Mouse (Mus musculus): Measurements from ENCODE around the gene Tbxa2r. TPM values are rescaled to one million over a fixed set of nuclear protein-coding genes. Genes with fewer than 3 reads are reported as not detected.
A peak's percentile ranks its signal among the peaks of the same experiment; 100 is the strongest.

Gene Tbxa2r
- total RNA-seq, 2 experiments from 2014 or later = 4.8 to 5.7 TPM

GRCm38 (mm10) chr10:81318589-81319329 is 9.8 kb upstream of the Tbxa2r start:
- no peak for DNase-seq (ENCODE audit: low spot score)
- intact Hi-C loops (cut with DNase I) = no loop called here

- intact Hi-C loops (cut with DNase I) = no loop called here
- DNase-seq (ENCODE audit: low spot score) = no peak
Observed at GRCm38 (mm10) chr10:81319330-81319699, 9.2 kb upstream of the Tbxa2r start.

GRCm38 (mm10) chr10:81319741-81320549 is 8.6 kb upstream of the Tbxa2r start:
- DNase-seq (ENCODE audit: low spot score) = no peak
- intact Hi-C loops (cut with DNase I) = loop anchor here (2.0 kb wide), 1 partner anchor 27 kb away; the partner anchor contains the start of gene Pip5k1c

- intact Hi-C loops (cut with DNase I) = loop anchor here (2.0 kb wide), 1 partner anchor 28 kb away; the partner anchor contains the start of gene Pip5k1c
- DNase-seq (ENCODE audit: low spot score) = peak; percentile 100
Observed at GRCm38 (mm10) chr10:81320550-81321347, 7.8 kb upstream of the Tbxa2r start, which contains the start of gene Cactin. Gene Cactin, plus strand, starts transcription at chr10:81321103.

GRCm38 (mm10) chr10:81321436-81321835 is 7.1 kb upstream of the Tbxa2r start:
- DNase-seq (ENCODE audit: low spot score) = no peak
- intact Hi-C loops (cut with DNase I) = loop anchor here (2.0 kb wide), 1 partner anchor 29 kb away; the partner anchor contains the start of gene Pip5k1c

- DNase-seq (ENCODE audit: low spot score) = no peak
- intact Hi-C loops (cut with DNase I) = loop anchor here (2.0 kb wide), 1 partner anchor 20 kb away; the partner anchor contains the start of gene Gipc3
Observed at GRCm38 (mm10) chr10:81322444-81322843, 6.1 kb upstream of the Tbxa2r start.

- intact Hi-C loops (cut with DNase I) = loop anchor here (2.0 kb wide), 1 partner anchor 20 kb away; the partner anchor contains the start of gene Gipc3
Observed at GRCm38 (mm10) chr10:81323141-81323775, 5.3 kb upstream of the Tbxa2r start.

GRCm38 (mm10) chr10:81323791-81324530 is 4.6 kb upstream of the Tbxa2r start:
- intact Hi-C loops (cut with DNase I) = loop anchor here (2.0 kb wide), 1 partner anchor 19 kb away; the partner anchor contains the start of gene Gipc3

More at GRCm38 (mm10) chr10:81323141-81323775, 5.3 kb upstream of the Tbxa2r start:
- DNase-seq (ENCODE audit: low spot score) = no peak

GRCm38 (mm10) chr10:81325176-81325575 is 3.4 kb upstream of the Tbxa2r start:
- intact Hi-C loops (cut with DNase I) = no loop called here
- no peak for DNase-seq (ENCODE audit: low spot score)

More at GRCm38 (mm10) chr10:81323791-81324530, 4.6 kb upstream of the Tbxa2r start:
- no peak for DNase-seq (ENCODE audit: low spot score)

- intact Hi-C loops (cut with DNase I) = no loop called here
Observed at GRCm38 (mm10) chr10:81325781-81326180, 2.8 kb upstream of the Tbxa2r start.

GRCm38 (mm10) chr10:81326858-81327257 is 1.7 kb upstream of the Tbxa2r start:
- intact Hi-C loops (cut with DNase I) = no loop called here
- DNase-seq (ENCODE audit: low spot score) = peak; percentile 62

More at GRCm38 (mm10) chr10:81325781-81326180, 2.8 kb upstream of the Tbxa2r start:
- DNase-seq (ENCODE audit: low spot score) = no peak

GRCm38 (mm10) chr10:81327959-81328358 is 572 bp upstream of the Tbxa2r start:
- DNase-seq (ENCODE audit: low spot score) = no peak
- intact Hi-C loops (cut with DNase I) = loop anchor here (2.0 kb wide), 1 partner anchor 77 kb away; no protein-coding TSS in a partner anchor

GRCm38 (mm10) chr10:81329194-81329975 is 854 bp downstream of the Tbxa2r start:
- intact Hi-C loops (cut with DNase I) = loop anchor here (2.0 kb wide), 1 partner anchor 75 kb away; no protein-coding TSS in a partner anchor
- no peak for DNase-seq (ENCODE audit: low spot score)

GRCm38 (mm10) chr10:81330007-81330406 is 1.5 kb downstream of the Tbxa2r start:
- DNase-seq (ENCODE audit: low spot score) = peak; percentile 70
- intact Hi-C loops (cut with DNase I) = no loop called here

- intact Hi-C loops (cut with DNase I) = no loop called here
Observed at GRCm38 (mm10) chr10:81332277-81332676, 3.7 kb downstream of the Tbxa2r start.

GRCm38 (mm10) chr10:81334324-81334723 is 5.8 kb downstream of the Tbxa2r start:
- intact Hi-C loops (cut with DNase I) = no loop called here
- no peak for DNase-seq (ENCODE audit: low spot score)

More at GRCm38 (mm10) chr10:81332277-81332676, 3.7 kb downstream of the Tbxa2r start:
- no peak for DNase-seq (ENCODE audit: low spot score)
